Mouse (Mus musculus) olfactory bulb, adult 2 months (tissue): Measurements from ENCODE around the gene Mfsd2a.

Experiments
- CTCF ChIP-seq: fragments of 200-500 bp; IDR thresholded peaks from 2 replicates; pipeline ENCODE4 v1.5.1; 2012; ENCODE audit warnings: low read depth, mild to moderate bottlenecking, low read length, moderate library complexity; ENCODE audit not compliant: insufficient read depth
- POLR2A ChIP-seq: fragments of 200-500 bp; IDR thresholded peaks from 2 replicates; pipeline ENCODE4 v1.6.1; 2012; ENCODE audit warnings: mild to moderate bottlenecking, low read depth, low read length, moderate library complexity; ENCODE audit not compliant: insufficient read depth

- TF ChIP-seq POLR2A (no peak), CTCF (no peak)
These were observed 39.1 kb upstream of the Mfsd2a start for GRCm38 (mm10) chr4:123000130-123000529.
